Comparison of ENCODE assay signal across 23 mouse cellular contexts in the genomic region with DNA sequence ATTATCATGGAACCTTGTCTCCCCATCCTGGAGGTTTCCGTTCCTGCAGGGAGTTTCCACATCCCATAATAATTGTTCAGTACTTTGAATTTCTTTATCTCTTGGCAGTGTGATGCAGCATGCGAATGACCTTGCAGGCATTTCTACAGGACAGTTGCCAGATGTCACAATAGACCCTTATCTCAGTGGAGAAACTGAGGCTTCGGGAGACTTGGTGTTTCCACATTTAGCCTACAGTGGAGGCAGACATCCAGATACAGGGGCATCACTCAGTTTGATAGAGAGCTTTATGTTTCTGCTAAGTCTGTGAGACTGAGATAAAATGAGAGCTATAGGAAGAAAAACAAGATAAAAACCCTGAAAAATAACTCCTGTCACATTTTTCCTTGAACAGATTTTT.
"Had no signal": no experiment of that assay in that cellular context is flagged by ENCODE, and none has a peak within 500 bp of the region (broad histone marks: within the 10 kb centered on the region; RNA-seq: fewer than 3 reads in every experiment).

No protein-coding gene starts in this region.

- H3K27me3 ChIP-seq: heart, embryonic 13.5 days; hindbrain, embryonic 13.5 days; hindbrain, embryonic 15.5 days; kidney, embryonic 15.5 days; limb, embryonic 13.5 days; limb, embryonic 15.5 days; liver, embryonic 12.5 days had no signal

- ATAC-seq: hindbrain, postnatal 0 days; intestine, embryonic 16.5 days; liver, embryonic 12.5 days had no signal

- H3K27ac ChIP-seq: heart, embryonic 13.5 days; hindbrain, embryonic 13.5 days; hindbrain, embryonic 15.5 days; hindbrain, postnatal 0 days; kidney, embryonic 15.5 days; kidney, postnatal 0 days; limb, embryonic 13.5 days; limb, embryonic 15.5 days; liver, embryonic 12.5 days; liver, embryonic 14.5 days had no signal

- H3K4me1 ChIP-seq: hindbrain, embryonic 13.5 days; hindbrain, embryonic 15.5 days; kidney, embryonic 15.5 days; limb, embryonic 13.5 days; limb, embryonic 15.5 days; liver, embryonic 12.5 days had no signal

- H3K4me2 ChIP-seq: heart, embryonic 13.5 days; hindbrain, embryonic 13.5 days; hindbrain, embryonic 15.5 days; kidney, embryonic 15.5 days; limb, embryonic 13.5 days; limb, embryonic 15.5 days; liver, embryonic 12.5 days had no signal

- H3K9me3 ChIP-seq: heart, embryonic 13.5 days; hindbrain, embryonic 13.5 days; hindbrain, embryonic 15.5 days; kidney, embryonic 15.5 days; limb, embryonic 13.5 days; limb, embryonic 15.5 days; liver, embryonic 12.5 days had no signal

- H3K9ac ChIP-seq: heart, embryonic 13.5 days; hindbrain, embryonic 13.5 days; hindbrain, embryonic 15.5 days; kidney, embryonic 15.5 days; limb, embryonic 13.5 days; limb, embryonic 15.5 days; liver, embryonic 12.5 days; liver, embryonic 14.5 days had no signal

- H3K4me3 ChIP-seq: heart, embryonic 13.5 days; hindbrain, embryonic 13.5 days; hindbrain, embryonic 15.5 days; kidney, embryonic 15.5 days; limb, embryonic 13.5 days; limb, embryonic 15.5 days; liver, embryonic 12.5 days had no signal

- H3K36me3 ChIP-seq: heart, embryonic 13.5 days; hindbrain, embryonic 13.5 days; hindbrain, embryonic 15.5 days; kidney, embryonic 15.5 days; limb, embryonic 13.5 days; limb, embryonic 15.5 days; liver, embryonic 12.5 days had no signal

- DNase-seq: gastrocnemius, postnatal 14 days; gastrocnemius, postnatal 36 days; heart, adult 11 months; heart, postnatal 36 days; kidney, adult 11 months; kidney, adult 2 months; kidney, adult 9 months; kidney, postnatal 14 days; kidney, postnatal 36 days; layer of hippocampus, adult 9-11 months; layer of hippocampus, postnatal 36 days; left cerebral cortex, postnatal 4 days had no signal
